Mouse (Mus musculus) lung, adult 2 months (tissue): ENCODE measurements at regions not wholly inside any gene's neighbourhood (a gene's known extent, or its start where the extent isn't known, plus 50 kb on each side); places are given as distances from the start of the nearest gene placed in this dataset.
"Not testable (repeated sequence)": the region's sequence is repeated elsewhere in the genome, so short reads cannot be mapped to it uniquely, and the experiment has no call there.

Experiments used
- DNase-seq: peaks from one replicate; pipeline ENCODE4 v3.0.0; 2022
- H3K4me1 ChIP-seq: fragments of 200-500 bp; 2 replicates; pipeline ENCODE4 v1.6.1; 2011; ENCODE audit warnings: low read length; ENCODE audit not compliant: control insufficient read depth, insufficient read depth
- H3K4me3 ChIP-seq: fragments of 200-500 bp; replicated peaks from 2 replicates; pipeline ENCODE3; 2011; ENCODE audit warnings: low read depth, mild to moderate bottlenecking, control low read depth, low read length; ENCODE audit errors: extremely low read depth
- CTCF ChIP-seq: fragments of 200-500 bp; IDR thresholded peaks from 2 replicates; pipeline ENCODE4 v1.5.1; 2011; ENCODE audit warnings: mild to moderate bottlenecking, low read length, control low read depth; ENCODE audit not compliant: insufficient read depth
- POLR2A ChIP-seq: fragments of 200-500 bp; IDR thresholded peaks from 2 replicates; pipeline ENCODE4 v1.6.1; 2011; ENCODE audit warnings: low read depth, mild to moderate bottlenecking, control low read depth, low read length, borderline replicate concordance; ENCODE audit errors: extremely low read depth
- WGBS: fragments of 180-500 bp; shearing (Covaris S2); methylation state at CpG from one replicate; pipeline ENCODE4 v1.1.7; 2018; 5-methylcytosine and 5-hydroxymethylcytosine counted together

- DNase-seq: no peak
- Histone ChIP-seq H3K4me1 (no peaks in the 10 kb centered on the region), H3K4me3 (no peak overlapping the region)
- 40% methylated on average over 5 of the region's 5 CpGs for WGBS
- TF ChIP-seq POLR2A (no peak), CTCF (no peak)
These were observed 328.2 kb upstream of the Ube2e3 start for GRCm38 (mm10) chr2:78539592-78540300.

DNA sequence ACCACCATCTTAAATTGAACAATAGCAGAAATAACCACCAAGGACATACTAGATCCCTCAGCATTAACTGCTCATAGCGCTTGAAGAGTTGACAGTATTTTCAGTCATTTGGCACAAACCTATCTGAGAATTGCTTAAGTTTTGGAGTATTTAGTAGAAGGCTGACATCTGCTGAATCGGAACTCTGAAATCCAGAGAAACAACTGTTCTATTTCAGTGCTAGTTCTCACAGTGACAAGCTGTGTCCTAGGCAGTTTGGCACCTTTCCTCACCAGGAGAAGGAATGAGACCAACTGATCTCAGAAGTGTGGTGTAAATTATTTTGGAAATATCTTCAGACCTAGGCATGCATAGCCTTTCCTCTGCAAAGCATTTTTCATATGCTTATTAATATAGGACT, 330.4 kb upstream of the Ube2e3 start:
- H3K4me3 ChIP-seq: no peak overlapping the region
- 75% methylated on average over 2 of the region's 2 CpGs for WGBS
- no peak for TF ChIP-seq CTCF
- no peak for TF ChIP-seq POLR2A
- DNase-seq: no peak
- no peaks in the 10 kb centered on the region for H3K4me1 ChIP-seq

GRCm38 (mm10) chr2:78533881-78534280, 334.0 kb upstream of the Ube2e3 start:
- WGBS: 100% methylated on average over 5 of the region's 5 CpGs

DNA sequence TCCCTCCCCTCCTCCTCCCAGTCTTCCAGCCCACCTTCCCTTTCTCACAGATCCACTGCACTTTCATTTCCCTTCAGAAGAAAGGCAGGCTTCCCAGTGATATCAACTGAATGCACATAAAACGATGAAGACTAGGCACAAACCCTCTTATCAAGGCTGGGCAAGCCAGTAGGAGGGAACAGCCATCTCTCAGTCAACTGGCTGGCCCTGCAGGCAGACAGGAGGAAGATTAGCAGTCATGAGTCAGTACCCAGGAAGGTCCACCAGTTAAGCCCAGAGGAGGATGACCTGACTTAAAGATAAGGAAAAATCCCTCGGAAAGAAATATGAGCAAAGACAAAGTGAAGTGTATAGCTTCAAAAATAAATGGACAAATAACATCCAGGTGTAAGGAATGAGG, 337.4 kb upstream of the Ube2e3 start:
- no peaks in the 10 kb centered on the region for H3K4me1 ChIP-seq
- TF ChIP-seq CTCF: no peak
- TF ChIP-seq POLR2A: no peak
- 35% methylated on average over 2 of the region's 2 CpGs for WGBS
- DNase-seq: no peak
- H3K4me3 ChIP-seq: no peak overlapping the region

More at GRCm38 (mm10) chr2:78533881-78534280, 334.0 kb upstream of the Ube2e3 start:
- not testable (repeated sequence) for H3K4me1 ChIP-seq, H3K4me3 ChIP-seq, DNase-seq

DNA sequence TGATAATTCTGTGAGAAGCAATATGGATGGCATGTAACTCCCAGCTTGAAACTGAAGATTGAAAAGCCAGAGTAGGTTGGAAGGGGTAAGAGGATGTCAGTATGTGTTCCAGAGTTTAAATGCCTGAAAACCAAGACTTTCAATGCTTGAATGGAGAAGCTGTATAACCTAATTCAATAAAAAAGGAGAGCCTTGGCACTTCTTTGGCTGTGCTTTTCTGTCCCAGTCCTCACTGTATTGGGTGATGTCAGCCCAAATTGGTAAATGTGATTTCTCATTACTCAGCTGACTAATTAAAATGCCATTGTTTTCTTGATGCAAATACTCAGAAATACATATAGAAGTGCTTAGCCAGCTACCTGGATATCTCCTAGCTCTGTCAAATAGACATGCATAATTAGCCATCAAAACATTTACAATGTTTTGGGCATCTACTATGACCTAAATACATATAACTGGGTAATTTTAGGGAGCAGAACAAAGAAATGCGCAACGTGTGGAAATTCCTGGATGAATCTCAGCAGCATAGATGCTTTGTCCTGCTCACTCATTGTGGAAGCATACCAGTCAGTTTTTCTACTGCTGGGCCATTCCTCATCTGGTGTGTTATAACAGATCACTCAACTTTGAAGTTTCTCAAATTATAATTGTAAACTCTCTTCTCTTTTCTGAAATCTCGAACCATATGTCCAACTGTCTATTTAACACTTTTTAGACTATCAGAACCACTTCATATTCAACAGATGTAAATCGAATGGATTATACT, 347.5 kb upstream of the Ube2e3 start:
- whole genome bisulfite sequencing: 84% methylated on average over 4 of the region's 4 CpGs
- H3K4me3 ChIP-seq: no peak overlapping the region
- no peak for DNase-seq
- no peaks in the 10 kb centered on the region for H3K4me1 ChIP-seq
- TF ChIP-seq CTCF (no peak), POLR2A (no peak)

DNA sequence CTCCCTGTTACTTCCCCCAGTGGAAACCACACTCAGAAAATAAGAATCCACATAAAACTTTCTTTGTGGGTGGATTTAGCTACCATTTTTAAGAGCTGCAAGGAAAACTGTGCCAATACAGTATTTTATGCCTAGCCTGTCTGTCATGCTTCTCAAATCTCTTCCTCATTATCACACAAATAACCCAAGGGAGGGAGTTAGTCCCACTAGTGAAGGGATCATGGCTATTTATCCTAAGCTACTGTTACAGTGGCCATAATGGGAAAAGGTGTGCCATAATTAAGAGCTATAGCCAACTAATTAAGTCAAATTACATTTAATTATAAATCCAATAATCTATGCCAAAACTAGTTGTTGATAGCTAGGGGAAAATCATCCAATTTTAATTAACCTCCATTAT, 374.8 kb upstream of the Ube2e3 start:
- Histone ChIP-seq H3K4me3 (no peak overlapping the region), H3K4me1 (no peaks in the 10 kb centered on the region)
- no peak for DNase-seq
- TF ChIP-seq CTCF: no peak
- TF ChIP-seq POLR2A: no peak

DNA sequence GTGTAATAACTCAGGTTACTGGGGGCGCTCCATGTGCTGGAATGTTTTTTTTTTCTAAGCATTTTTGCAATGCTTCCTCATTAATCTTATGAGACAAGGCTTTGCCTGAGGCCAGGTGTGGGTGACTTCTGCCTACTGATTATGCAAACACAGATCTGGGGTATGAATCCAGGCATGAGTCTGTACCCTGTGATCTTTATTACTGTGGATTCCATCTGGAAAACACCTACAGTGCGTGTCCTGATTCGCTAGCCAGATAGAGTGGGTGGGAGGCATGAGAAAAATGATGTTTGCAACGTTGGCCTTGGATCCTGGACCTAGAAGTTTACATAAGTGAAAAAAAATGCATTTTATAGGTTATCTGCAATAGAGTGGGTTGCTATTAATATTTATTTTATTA, 387.9 kb upstream of the Ube2e3 start:
- DNase-seq: no peak
- WGBS: 56% methylated on average over 4 of the region's 4 CpGs
- TF ChIP-seq POLR2A (no peak), CTCF (no peak)
- Histone ChIP-seq H3K4me3 (no peak overlapping the region), H3K4me1 (no peaks in the 10 kb centered on the region)

DNA sequence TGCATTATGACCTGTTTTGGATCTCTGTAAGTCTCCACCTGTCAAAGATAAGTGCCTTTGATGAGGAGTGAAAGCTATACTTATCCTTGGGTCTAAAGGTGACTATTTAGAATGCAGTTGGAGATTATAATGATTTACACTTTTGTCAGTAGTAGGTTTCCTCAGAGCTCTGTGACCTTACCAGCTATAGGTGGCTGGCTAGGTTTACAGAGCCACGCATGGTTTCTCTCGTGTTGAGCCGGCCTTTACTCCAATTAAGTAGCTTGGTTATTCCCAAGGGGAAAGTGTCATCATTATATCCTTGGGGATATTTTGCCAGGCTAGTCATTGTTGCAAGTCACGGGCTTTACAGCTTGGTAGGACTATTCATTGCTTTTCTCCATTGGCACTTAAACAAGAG, 408.5 kb upstream of the Ube2e3 start:
- TF ChIP-seq CTCF: no peak
- no peak for TF ChIP-seq POLR2A
- WGBS: 77% methylated on average over 4 of the region's 4 CpGs
- Histone ChIP-seq H3K4me1 (no peaks in the 10 kb centered on the region), H3K4me3 (no peak overlapping the region)
- no peak for DNase-seq

- TF ChIP-seq CTCF: no peak
- TF ChIP-seq POLR2A: no peak
- 56% methylated on average over 3 of the region's 3 CpGs for WGBS
- Histone ChIP-seq H3K4me3 (no peak overlapping the region), H3K4me1 (no peaks in the 10 kb centered on the region)
- DNase-seq: no peak
These were observed 414.5 kb upstream of the Ube2e3 start for GRCm38 (mm10) chr2:78453411-78453810.

- DNase-seq: no peak
- Histone ChIP-seq H3K4me3 (no peak overlapping the region), H3K4me1 (no peaks in the 10 kb centered on the region)
- no peak for TF ChIP-seq POLR2A
- TF ChIP-seq CTCF: no peak
These were observed 431.1 kb upstream of the Ube2e3 start for GRCm38 (mm10) chr2:78436816-78437215.
